Mouse (Mus musculus) mesoderm, embryonic 11.5 days (tissue): ENCODE data around the gene Phgdh.

Source experiments
- DNase-seq: peaks from one replicate; pipeline ENCODE4 v3.0.0-alpha.2; 2012; ENCODE audit warnings: low read depth, low spot score

Phgdh gene

GRCm38 (mm10) chr3:98299391-98300100, 40.2 kb downstream of the Phgdh start:
- DNase-seq: no peak

GRCm38 (mm10) chr3:98295965-98296364, 43.8 kb downstream of the Phgdh start:
- no peak for DNase-seq

DNA sequence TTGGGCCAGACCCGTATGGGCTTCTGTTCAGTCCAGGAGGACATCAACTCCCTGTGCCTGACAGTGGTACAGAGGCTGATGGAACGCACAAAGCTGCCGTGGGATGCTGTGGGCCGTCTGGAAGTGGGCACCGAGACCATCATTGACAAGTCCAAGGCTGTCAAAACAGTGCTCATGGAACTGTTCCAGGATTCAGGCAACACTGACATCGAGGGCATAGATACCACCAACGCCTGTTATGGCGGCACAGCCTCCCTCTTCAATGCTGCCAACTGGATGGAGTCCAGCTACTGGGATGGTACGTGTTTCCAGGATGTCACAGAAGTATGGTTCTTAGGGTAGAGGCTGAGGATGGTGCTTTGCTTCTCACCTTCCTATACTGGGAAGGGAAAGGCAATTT, 48.7 kb downstream of the Phgdh start:
- no peak for DNase-seq

GRCm38 (mm10) chr3:98283205-98283604, 56.6 kb downstream of the Phgdh start:
- no peak for DNase-seq

DNA sequence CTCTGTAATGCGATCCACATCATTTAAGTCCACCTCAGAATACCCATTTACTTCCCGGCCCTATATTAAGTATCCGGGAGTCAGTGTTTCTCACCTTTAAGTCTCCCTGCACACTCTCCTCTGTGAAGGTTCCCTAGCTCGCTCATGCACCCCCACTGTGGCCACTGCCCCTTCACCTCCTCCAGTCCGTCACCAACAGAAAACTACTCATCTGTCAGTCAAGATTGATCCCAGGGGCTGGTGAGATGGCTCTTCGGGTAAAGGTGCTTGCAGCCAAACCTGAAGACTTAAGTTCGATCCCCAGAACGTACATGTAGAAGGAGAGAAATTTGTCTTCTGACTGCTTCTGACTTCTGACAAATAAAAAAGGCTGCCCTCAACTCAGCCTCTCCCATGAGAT, 57.4 kb downstream of the Phgdh start:
- DNase-seq: no peak

DNA sequence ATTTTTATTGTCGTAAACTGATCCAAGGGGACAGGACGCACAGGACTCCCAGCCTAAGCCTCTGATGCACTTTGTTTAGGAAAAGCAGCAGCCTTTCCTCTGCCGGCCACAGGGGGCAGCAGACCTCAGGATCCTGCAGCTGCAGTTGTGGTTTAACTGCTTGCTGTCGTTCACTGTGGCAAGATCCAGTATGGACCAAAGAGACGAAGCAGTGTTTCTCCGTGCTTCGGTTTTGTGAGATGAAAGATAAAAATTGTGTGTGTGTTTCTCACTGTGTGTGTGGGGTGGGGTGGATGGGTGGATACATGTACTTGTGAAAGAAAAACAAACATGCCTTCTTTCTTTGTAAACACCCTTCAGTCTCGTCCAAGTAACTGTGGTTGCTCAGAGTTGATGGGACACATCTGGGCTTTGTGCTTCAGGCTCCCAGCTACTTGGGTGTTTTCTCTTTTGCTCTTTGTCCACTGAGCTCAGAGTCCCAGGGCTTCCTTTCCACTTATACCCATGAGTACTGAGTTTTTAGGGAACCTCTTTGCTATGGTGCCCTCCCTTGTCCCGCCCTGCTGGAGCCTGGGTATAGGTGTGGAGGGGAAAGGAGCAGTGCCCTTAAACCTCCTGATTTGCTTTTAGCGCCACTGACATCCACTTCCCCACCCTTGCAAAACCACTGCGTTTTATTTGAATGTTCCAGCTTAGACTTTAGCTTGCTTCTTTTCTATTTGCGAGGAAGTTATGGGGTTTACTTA, 58.7 kb downstream of the Phgdh start:
- peak; percentile 71 for DNase-seq

GRCm38 (mm10) chr3:98280204-98280932, 59.4 kb downstream of the Phgdh start, which contains the start of gene Hmgcs2:
Hmgcs2 (plus strand) TSS chr3:98280435.
- no peak for DNase-seq

GRCm38 (mm10) chr3:98279682-98280081, 60.1 kb downstream of the Phgdh start:
- no peak for DNase-seq

GRCm38 (mm10) chr3:98273623-98274398, 66.0 kb downstream of the Phgdh start:
- no peak for DNase-seq

DNA sequence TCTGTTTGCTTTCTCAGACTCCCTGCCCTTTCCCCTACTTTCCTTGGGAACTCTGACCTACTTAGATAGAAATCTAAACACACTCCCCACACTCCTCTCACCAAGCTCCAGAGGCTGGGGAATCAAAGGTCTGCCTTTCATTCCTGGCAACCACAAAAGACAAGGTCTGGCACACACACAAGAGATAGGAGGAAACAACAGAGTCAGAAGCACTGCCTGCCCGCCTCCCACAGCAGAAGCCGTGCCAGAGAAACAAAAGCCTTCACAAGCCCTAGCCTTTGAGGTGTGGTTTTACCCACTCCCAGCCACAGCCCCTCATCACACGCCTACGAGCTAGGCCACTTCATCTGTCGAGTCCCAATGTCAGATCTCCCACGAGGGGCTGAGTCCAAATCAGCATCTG, 72.5 kb downstream of the Phgdh start:
- no peak for DNase-seq
